35 mouse cellular contexts compared by ENCODE assay signal in the genomic region with DNA sequence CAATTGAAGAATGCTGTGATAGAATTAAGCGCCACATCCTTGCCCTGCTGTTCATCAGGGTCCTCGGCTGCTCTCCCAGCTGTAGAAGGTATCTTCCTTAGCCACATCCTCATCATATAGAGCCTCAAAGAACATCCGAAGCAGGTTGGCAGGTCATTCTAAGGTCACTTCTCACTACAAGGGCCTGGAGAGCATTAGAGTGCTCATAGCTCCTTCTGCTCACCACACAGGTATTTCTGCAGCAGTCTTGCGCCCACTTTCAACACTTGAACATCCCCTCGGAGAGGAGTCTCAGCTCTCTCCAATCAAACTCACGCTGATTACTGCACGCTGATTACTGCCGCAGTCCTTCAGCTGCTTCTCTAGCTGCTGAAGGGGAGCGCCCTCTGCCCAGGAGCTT.
"Had no signal": no experiment of that assay in that cellular context is flagged by ENCODE, and none has a peak within 500 bp of the region (broad histone marks: within the 10 kb centered on the region; RNA-seq: fewer than 3 reads in every experiment).

No protein-coding gene starts in this region.

- ATAC-seq: hindbrain, embryonic 16.5 days; hindbrain, postnatal 0 days; inflammation-experienced regulatory T-cells, adult 6 months; intestine, embryonic 15.5 days; intestine, embryonic 16.5 days; intestine, postnatal 0 days had no signal

- DNase-seq: heart, postnatal 10 days; heart, postnatal 14 days; heart, postnatal 36 days; heart, postnatal 4 days; kidney, adult 11 months; kidney, adult 18-20 months; kidney, adult 2 months; kidney, adult 8-10 months; kidney, adult 9 months; kidney, postnatal 10 days; kidney, postnatal 14 days; kidney, postnatal 25 days; kidney, postnatal 36 days; kidney, postnatal 4 days; layer of hippocampus, adult 9-11 months; layer of hippocampus, postnatal 36 days had no signal

- H3K4me2 ChIP-seq: heart, embryonic 11.5 days; heart, embryonic 12.5 days; heart, embryonic 13.5 days; heart, embryonic 15.5 days; hindbrain, embryonic 12.5 days; hindbrain, embryonic 13.5 days; hindbrain, embryonic 14.5 days; hindbrain, embryonic 15.5 days; intestine, embryonic 15.5 days; kidney, embryonic 15.5 days had no signal

- H3K4me3 ChIP-seq: heart, embryonic 10.5 days; heart, embryonic 12.5 days; heart, embryonic 13.5 days; heart, embryonic 15.5 days; hindbrain, embryonic 10.5 days; hindbrain, embryonic 12.5 days; hindbrain, embryonic 13.5 days; hindbrain, embryonic 15.5 days; intestine, embryonic 15.5 days; kidney, embryonic 15.5 days; layer of hippocampus, adult 2 months had no signal

- H3K9me3 ChIP-seq: heart, embryonic 10.5 days; heart, embryonic 12.5 days; heart, embryonic 13.5 days; heart, embryonic 15.5 days; hindbrain, embryonic 10.5 days; hindbrain, embryonic 12.5 days; hindbrain, embryonic 13.5 days; hindbrain, embryonic 15.5 days; intestine, embryonic 15.5 days; kidney, embryonic 15.5 days had no signal

- H3K27me3 ChIP-seq: heart, embryonic 15.5 days; intestine, embryonic 15.5 days had no signal

- H3K36me3 ChIP-seq: heart, embryonic 10.5 days; heart, embryonic 12.5 days; heart, embryonic 13.5 days; heart, embryonic 15.5 days; hindbrain, embryonic 10.5 days; hindbrain, embryonic 12.5 days; hindbrain, embryonic 13.5 days; hindbrain, embryonic 15.5 days; intestine, embryonic 15.5 days; kidney, embryonic 15.5 days had no signal

- H3K27ac ChIP-seq: heart, embryonic 10.5 days; heart, embryonic 13.5 days; heart, embryonic 15.5 days; hindbrain, embryonic 10.5 days; hindbrain, embryonic 12.5 days; hindbrain, embryonic 13.5 days; hindbrain, embryonic 14.5 days; hindbrain, embryonic 15.5 days; hindbrain, postnatal 0 days; intestine, embryonic 15.5 days; kidney, embryonic 15.5 days; kidney, postnatal 0 days; layer of hippocampus, adult 2 months had no signal

- H3K9ac ChIP-seq: heart, embryonic 12.5 days; heart, embryonic 13.5 days; heart, embryonic 15.5 days; hindbrain, embryonic 12.5 days; hindbrain, embryonic 13.5 days; hindbrain, embryonic 14.5 days; hindbrain, embryonic 15.5 days; intestine, embryonic 15.5 days; kidney, embryonic 15.5 days had no signal

- H3K4me1 ChIP-seq: heart, embryonic 10.5 days; heart, embryonic 12.5 days; heart, embryonic 13.5 days; heart, embryonic 15.5 days; hindbrain, embryonic 10.5 days; hindbrain, embryonic 12.5 days; hindbrain, embryonic 13.5 days; hindbrain, embryonic 15.5 days; intestine, embryonic 15.5 days; kidney, embryonic 15.5 days had no signal
